Mouse (Mus musculus): ENCODE measurements around the gene Zfp398.
"Not testable (repeated sequence)": the region's sequence is repeated elsewhere in the genome, so short reads cannot be mapped to it uniquely, and the experiment has no call there.

The Zfp398 gene

DNA sequence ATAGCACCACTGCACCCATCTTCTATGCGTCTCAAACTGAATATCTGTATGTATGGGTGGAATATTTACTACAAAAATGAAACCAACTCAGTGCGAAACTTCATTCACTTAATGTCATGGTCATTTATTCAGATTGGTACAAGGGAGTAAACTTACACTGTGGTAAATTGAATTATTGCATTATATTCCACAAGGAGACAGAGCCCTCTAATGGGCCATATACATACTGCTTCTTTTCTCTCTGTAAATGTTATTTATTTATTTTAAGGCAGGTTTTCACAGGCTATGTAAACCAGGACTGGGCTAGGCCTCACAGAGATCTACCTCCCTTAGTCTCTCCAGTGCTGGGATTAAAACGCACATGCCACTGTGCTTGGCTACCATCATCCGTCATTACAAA, 8.0 kb upstream of the Zfp398 start:
- DNase-seq (ENCODE audit: low spot score): no peak

DNA sequence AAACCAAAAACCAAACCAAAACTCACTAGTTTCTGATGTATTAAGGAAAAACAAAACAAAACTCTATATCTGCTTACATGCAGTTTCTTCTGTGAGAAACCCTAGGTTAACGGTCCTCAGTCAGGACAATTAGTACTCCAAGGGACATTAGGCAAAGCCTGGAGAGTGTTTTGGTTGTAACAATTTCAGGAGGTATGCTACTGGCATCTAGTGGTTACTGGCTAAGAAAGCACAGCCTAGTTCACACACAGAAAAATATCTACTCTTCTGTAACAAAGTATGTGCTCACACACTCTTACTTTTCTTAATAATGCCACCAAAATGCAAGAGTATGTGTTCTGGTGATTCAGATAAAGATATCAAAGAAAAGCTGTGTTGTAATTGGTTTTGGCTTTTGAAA, 6.5 kb upstream of the Zfp398 start:
- no peak for DNase-seq (ENCODE audit: low spot score)

DNA sequence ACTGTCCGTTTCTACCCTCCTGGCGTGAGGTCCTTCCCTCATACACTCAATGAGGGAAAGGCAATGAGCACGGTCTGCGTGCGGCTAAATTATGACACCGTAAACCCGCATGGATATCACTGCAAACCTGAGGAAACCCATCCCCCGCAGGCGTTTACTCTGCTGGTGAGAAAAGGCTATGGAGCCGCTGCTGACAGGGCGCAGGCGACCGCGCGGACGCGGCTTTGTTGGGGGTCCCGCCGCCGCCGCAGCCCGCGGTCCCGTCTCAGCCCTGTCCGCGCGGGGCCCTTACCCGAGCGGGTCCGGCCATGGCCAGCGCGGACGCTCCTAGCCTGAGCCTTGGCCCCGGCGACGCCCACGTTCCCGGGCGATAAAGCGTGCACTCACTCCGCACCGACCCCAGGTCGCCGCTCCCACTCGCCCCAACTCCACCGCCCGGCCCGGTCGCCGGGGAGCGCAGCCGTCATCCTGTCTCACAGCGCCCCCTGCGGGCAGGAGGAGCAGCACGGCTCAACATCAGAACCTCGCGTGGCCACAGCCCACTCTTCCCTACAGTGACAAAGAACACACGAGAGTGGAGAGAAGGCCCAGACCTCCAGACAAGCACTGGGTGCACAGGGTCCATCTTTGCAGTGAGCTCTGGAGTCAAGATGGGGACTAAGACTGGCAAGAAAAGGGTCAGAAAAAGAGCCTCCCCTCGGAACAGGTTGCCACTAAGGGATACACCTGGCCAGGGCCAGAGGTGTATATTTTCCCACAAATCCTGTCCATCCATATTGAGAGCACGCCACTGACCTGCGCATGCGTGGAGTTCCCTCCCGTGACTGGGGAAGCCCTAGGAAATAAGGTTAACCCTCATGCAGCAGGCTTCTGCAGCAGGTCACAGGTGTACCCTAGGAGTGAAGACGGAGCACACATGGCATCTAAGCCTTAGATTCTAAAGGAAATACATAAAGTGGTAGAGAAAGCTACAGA, 5.1 kb upstream of the Zfp398 start, which contains the start of gene Zfp786:
Gene Zfp786 (minus strand): TSS at position 764 of the 975 bp plus-strand sequence.
- DNase-seq (ENCODE audit: low spot score): peak; percentile 89

DNA sequence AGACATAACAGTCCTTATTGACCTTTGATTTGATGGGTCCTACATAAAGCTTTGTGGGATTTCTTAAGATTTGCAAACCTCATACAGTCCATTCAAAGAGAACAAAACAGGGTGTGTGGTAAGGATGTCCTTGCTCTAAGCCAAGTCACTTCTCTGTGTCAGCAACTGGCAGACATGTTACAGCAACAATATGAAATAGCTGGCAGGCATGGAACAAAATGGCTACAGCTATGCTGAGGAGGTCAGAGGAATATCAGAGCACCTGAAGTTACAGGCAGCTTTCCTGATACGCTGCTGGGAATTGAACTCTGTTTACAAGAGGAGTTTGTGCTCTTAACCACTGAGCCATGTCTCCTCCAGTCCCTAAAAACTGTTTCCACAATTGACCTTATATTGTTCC, 3.2 kb upstream of the Zfp398 start:
- DNase-seq (ENCODE audit: low spot score): no peak

DNA sequence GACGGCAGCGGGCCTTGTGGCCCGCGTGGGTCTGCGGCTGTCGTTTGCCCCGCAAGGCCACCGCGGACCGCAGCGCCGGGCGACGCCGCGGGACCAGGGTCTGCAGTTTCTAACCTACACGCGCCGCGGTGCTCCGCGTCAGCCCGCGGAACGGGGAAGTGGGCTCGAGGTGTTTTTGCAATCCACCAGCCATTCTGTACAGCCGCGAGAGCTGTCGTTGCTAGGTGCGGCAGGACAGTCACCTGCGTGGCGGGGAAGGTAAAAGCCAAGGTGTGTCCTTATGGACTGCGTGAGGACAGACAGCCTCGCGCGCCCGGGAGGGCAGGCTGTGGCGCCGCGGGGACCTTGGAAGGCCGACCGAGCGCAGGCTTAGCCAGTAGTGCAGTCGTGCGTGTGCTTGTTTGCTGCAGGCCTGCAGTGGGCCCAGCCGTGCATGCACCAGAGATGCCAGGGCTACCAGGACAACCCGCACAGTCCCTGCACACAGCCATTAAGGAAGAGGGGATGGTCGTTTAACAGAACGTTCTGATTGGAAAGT, 592 bp downstream of the Zfp398 start:
- peak; percentile 45 for DNase-seq (ENCODE audit: low spot score)

DNA sequence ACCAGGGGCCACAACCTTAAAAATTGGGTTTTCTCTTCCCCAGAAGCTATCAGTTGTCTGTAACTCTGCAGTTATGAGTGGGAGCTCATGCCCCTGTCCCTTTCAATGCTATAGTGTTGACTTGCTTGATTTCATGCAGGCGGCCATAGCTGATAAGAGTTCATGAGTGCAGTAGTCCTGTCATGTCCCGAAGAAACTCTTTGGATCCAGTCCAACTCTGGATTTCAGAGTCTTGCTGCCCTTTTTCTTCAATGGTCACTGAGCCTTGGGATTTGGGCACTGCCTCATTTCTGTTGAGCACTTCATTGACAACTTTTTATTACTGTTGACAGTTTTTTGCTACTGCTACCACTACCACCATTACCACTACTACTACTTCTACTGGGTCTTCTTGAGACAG, 2.2 kb downstream of the Zfp398 start:
- DNase-seq (ENCODE audit: low spot score): no peak

DNA sequence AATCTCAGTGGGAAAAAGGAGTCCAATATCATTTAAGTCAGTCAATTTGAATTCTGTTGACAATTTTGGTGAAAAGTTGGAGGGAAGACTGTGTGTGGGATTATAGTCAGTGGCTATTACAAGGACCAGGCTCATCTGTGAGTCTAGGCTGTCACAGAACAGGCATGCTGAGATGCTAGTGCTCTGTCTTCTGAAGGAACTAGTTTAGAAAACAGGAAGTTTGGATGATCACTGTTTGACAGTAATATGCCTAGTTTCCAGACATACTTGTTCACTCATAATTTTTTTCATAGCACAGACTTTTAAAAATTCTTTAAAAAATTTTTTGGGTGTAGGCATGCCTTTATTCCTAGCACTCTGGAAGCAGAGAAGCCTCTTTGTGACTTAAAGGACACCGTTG, 5.6 kb downstream of the Zfp398 start:
- DNase-seq (ENCODE audit: low spot score): no peak

DNA sequence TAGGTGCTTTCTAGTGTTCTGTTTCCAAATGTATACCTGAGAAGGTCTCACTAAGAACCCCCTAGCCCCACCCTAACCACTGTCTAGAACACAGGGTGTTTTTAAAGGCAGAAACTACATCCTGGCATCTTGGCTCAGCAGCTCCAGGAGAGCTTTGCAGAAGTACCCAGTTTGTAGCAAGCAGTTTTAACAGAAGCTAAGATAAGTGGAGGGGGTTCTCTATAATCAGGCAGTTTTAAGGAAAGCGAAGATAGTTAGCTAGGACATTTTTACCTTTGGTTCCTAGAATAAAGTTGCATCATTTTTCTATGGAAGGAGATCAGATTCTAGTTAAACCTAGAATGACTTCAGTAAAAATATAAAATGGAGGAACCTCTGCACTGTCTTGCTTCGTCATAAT, 6.4 kb downstream of the Zfp398 start:
- DNase-seq (ENCODE audit: low spot score): no peak

DNA sequence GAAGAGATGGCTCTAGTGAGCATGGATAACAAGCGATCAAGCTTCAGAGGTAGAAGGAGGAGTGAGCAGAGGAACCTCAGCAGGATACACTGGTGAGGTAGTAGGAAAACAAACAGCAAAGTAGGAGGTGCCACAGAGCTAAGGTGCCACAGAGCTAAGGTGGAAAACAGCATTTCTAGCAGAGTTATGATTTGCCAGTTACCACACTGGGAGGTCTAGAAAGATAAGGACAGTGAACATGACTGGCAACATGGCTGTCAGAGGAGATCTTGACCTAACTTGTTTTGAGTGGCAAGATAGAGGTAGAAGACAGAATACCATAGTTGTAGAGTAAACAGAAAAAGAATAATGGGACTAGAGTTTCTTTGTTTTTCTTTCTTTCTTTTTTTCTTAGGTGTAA, 6.9 kb downstream of the Zfp398 start:
- no peak for DNase-seq (ENCODE audit: low spot score)

DNA sequence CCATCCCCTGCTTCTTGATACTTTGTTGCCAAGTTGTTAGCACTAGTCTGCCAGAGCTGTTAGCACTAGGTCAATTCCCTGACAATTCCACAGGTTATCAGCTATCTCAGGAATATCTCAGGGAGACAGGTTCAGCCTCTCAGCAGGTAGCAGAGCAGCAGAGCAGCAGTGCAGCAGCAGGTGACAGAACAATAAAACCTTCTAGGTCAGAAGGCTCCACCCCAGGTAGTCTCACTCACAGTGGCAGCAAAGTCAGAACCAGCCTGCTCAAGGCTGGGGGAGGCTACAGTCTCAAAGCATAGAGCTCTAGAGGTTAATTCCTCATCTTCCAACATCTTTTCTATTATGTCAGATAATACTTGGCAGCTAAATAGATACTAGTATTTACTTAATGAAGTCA, 10.3 kb downstream of the Zfp398 start:
- no peak for DNase-seq (ENCODE audit: low spot score)

DNA sequence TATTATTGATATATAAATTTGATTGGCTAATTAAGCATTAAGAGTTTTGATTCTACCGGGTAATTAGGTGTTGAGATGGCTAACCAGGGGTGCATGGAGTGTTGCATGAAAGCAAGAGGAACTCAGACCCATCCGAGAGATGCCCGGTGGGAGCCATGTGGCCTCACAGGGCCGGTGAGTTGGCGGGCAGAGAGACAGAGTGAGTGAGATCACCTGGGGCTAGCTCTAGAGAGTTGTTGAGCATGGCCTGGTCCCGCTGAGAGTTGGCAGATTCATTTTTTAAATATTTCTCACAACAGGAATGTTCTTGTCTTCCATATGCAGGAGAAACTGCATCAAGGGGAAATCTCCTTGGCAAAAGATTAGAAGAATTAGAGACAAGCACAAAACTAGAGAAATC, 21.8 kb downstream of the Zfp398 start:
- DNase-seq (ENCODE audit: low spot score): no peak

DNA sequence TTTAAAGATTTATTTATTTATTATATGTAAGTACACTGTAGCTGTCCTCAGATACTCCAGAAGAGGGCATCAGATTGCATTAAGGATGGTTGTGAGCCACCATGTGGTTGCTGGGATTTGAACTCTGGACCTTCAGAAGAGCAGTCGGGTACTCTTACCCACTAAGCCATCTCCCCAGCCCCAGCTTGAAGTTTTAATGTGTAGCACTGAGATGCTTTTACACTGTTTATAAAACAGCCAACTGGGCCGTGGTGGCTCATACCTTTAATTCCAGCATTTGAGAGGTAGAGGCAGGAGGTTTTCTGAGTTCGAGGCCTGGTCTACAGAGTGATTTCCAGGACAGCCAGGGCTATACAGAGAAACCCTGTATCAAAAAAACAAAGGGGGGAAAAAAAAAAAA, 22.3 kb downstream of the Zfp398 start:
- DNase-seq (ENCODE audit: low spot score): not testable (repeated sequence)

DNA sequence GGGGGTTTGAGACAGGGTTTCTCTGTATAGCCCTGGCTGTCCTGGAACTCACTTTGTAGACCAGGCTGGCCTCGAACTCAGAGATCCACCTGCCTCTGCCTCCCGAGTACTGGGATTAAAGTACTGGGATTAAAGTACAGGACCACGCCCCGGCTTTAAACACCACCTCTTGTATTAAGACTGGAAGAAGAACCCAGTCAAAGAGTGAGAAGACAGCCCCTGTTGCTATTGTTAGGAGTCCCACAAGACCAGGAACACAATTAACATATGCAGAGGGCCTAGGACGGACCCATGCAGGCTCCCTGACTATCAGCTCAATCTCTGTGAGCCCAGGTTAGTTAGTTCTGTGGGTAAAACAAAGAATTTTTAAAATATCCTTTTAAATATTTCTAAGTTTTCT, 36.8 kb downstream of the Zfp398 start:
- no peak for DNase-seq (ENCODE audit: low spot score)

DNA sequence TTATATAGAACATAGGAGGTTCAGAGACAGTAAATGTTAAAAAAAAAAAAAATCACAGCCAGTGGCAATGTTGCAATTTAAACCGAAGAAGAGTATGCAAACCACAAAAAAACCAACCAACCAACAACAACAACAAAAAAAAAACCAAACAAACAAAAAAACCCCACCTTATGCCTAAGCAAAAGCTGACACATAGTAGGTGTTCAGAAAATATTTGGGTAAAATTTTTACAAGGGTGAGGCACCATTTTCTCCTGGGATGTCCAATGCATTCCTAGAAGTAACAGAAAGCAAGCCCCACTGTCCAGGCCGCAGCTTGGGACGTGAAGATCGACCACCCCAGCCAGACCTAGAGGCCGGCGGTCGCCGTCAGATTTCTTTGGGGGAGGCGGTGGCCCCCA, 41.6 kb downstream of the Zfp398 start, which contains the start of gene Zfp282:
Gene Zfp282 (plus strand): TSS at position 147 of the 400 bp plus-strand sequence.
- no peak for DNase-seq (ENCODE audit: low spot score)

DNA sequence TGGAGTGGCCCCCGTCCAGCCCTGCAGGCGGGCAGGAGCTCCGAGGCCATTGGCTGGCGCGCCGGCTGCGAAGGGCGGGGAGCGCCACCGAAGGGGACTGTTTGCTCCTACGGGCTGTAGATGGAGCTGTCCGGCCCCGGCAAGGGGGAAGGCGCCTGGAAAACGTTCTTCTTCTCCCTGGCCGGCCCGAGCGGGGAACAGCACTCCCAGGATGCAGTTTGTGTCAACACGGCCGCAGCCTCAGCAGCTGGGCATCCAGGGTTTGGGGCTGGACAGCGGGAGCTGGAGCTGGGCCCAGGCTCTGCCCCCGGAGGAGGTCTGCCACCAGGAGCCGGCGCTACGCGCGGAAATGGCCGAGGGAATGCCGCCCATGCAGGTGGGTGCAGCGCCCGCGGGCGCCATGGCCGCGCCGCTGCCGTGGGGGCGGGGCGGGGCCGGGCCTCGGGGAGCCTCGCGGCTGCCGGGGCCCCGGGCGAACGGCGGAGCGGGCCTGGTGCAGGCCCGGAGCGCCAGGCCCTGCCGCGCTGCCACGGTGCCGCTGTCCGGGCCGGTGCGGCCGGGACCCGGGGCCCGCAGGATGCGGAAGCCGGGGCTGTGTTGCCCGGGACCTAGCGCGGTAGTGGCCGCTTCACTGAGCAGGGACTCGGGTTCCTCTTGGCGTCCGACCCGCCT, 42.1 kb downstream of the Zfp398 start:
- peak; percentile 71 for DNase-seq (ENCODE audit: low spot score)

DNA sequence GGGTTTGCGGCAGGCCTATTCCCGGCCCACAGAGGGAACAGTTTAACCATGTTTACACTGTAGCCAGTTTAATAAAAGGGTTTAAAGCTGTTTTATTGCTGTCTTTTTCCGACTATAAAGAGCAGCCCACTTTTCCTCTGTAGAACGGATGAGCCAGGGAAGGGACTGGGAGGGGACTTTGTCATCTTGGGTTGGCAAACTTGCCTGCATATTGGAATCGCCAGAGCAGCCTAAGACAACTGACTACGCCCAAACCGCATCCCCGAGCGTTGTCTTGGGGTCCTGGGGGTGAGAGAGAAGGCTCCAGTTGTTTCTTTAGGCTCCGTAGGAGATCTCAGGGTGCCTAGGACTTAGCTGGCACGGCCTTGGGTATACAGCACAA, 42.7 kb downstream of the Zfp398 start:
- no peak for DNase-seq (ENCODE audit: low spot score)

DNA sequence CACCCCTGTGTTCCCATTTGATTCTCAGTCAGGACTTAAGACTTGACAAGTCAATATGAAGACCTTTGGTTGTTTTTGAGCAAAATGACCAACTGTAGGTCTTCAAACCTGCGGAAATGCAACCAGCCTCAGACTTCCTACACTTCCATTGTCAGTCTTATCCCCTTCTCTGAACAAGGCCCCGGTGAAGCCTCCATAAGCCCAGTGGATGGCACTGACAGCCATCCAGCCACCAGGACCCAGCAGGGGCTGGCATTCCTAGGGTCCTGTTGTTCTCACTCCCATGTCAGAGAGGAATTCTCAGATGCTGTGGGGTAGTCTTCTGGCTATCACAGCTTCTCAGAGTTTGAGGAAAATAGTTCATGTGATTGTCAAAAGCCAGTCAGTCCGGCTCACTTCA, 43.1 kb downstream of the Zfp398 start:
- no peak for DNase-seq (ENCODE audit: low spot score)

DNA sequence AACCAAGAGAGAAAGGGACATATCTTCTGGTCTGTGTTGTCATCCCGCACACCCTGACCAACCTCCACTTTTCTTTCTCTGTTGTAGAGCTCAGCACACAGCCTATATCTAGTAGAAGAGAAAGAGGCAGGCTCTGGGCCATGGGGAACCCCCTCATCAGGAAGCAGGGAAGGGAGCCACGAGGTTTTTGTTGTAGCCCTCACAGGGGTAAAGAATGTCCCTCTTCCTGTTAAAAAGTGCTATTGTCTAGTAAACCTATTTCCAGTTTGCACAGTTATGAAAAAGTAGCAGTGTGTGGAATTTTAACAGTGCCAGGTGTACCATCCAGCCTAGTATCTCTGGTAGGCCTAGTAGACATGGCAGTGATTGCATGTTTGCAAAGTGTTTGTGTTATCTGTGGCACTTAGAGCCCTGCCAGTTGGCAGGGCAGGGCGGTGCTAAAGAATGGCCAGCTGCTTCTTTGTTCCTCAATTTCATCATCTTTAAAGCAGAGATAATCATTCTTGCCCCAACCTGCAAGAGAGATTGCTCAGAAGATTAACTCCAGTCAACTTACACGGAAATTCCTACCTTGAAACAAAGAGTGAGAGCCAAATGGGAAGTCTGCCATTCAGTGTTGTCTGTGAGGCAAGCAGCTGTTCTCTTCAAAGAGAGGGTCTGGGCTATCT, 43.7 kb downstream of the Zfp398 start:
- DNase-seq (ENCODE audit: low spot score): no peak

DNA sequence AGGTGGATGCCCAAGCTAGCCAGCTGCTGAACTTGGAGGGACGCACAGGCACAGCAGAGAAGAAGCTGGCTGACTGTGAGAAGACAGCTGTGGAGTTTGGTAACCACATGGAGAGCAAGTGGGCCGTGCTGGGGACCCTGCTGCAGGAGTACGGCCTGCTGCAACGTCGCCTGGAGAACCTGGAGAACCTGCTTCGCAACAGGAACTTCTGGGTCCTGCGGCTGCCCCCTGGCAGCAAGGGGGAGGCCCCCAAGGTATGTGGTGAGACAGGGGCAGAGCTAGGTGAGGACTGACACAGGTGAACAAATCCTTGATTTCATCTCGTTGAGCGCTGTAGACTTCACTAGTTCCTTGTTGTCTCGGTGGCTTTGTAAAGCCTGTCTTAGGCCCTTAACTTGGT, 44.7 kb downstream of the Zfp398 start:
- DNase-seq (ENCODE audit: low spot score): no peak

DNA sequence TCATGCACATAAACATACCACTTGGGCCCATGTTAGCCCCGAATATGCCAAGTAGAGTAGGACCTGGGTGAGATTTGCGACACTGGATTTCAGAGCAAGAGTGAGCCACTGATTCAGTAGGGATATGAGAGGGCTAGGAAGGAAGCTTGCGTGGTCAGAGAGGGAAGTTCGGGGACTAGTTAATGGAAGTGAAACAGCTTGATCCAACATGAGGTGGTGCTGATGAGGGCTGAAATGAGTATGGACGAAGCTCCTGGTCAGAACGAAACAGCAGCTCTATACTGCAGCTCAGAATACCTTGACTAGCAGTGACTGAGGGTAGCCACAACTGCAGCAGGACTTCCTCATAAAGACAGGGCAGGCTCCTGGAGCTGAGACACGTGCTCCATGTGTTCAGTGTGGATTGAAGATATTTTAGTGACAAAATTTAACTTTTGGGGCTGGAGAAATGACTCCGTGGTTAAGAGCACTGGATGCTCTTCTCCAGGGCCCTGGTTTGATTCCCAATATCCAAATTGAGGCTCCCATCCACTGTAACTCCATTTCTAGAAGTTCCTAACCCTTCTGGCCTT, 53.4 kb downstream of the Zfp398 start:
- no peak for DNase-seq (ENCODE audit: low spot score)

DNA sequence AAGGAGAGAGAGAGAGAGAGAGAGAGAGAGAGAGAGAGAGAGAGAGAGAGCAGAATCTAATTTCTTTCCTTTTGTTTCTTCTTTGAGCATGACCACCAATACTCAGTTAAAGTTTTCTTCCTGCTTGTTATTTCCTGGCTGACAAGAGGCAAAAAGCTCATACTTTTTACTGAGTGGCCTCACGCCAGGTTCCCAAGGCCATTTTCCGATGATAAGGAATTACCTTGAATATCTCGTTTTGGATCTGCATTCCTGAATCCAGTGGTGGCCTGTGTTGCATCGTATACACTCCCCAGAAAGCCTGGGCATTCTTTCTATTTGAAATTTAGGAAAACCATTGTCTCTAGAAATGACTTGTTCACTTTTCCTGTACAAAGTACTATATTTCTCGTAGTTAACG, 64.0 kb downstream of the Zfp398 start:
- no peak for DNase-seq (ENCODE audit: low spot score)

DNA sequence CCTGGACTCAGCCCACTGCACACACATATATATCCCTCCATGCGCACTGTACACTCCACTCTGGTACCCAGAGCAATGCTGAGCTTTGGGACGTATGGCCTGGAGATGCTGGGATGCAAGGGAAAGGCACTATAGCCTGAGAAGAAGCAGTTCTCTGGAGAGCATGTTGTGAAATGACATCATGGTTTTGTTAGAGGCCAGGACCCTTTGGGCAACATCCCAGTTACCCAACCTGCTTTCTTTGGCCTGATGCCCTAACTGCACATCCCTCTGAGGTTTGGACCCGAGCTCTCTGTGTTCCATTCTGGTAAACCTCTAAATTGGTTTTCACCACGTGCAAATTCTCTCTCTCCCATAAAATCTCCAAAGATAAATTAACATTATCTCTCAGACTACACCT, 68.1 kb downstream of the Zfp398 start:
- DNase-seq (ENCODE audit: low spot score): no peak

Measured in T-cell, adult 2 months (primary cell).